Mouse (Mus musculus): ENCODE measurements around the gene Oprm1.
"Not testable (repeated sequence)": the region's sequence is repeated elsewhere in the genome, so short reads cannot be mapped to it uniquely, and the experiment has no call there.

Oprm1 gene

DNA sequence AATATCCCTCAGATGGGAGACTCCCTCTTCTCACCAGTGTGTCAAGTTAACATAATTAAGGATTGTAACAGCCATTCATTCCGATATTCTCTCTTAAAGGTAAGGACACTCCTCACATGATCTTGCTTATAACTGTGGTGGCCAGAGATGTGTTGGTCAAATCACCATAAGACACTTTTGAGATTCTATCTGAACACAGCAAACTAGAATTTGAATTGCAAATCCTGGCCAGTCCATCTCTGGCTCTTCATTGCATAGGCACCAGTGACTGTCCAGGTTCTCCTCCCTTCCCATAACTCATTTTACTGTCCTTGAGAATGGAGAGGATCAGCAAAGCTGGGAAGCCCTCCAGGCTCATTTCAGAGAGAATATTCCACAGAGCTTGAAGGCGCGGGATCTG, at the start of gene Oprm1:
Oprm1 (plus strand) TSS at position 301 of the 400 bp plus-strand sequence.
- DNase-seq (ENCODE audit: low spot score) = no peak

DNA sequence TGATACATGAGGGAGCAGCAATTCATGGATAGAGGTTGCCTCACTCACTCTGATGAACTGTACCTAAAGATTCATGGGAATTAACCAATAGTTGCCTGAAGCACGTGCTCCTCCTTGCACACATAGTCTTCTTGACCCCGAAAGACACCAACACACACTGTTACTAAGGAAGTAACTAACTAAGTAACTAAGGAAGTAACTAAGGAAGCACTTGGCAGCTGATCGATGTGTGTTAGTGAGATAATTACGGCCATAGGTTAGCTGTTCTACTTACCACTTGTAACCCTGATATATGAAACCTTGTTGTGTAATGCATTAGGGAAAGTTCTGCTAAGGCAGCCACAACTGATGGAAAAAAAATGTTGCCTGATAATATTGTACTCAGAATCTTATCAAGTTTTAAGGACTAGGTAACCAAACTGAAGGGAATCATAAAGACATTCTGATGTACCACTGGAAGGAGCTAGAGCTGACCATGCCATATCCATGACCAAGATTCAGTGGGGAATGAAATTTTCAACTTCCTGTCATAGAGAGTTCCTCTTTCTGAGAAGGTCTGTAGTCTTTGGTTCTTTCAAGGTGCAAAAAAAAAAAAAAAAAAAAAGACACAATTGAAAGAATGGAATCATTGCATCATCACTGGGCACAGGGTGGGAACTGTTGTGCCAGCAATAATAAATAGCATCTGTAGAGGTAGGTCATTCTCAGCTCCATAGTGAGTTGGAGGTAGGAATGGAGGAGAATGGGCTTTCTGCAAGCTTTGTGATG, 40.9 kb upstream of the Oprm1 start:
- no peak for DNase-seq (ENCODE audit: low spot score)

DNA sequence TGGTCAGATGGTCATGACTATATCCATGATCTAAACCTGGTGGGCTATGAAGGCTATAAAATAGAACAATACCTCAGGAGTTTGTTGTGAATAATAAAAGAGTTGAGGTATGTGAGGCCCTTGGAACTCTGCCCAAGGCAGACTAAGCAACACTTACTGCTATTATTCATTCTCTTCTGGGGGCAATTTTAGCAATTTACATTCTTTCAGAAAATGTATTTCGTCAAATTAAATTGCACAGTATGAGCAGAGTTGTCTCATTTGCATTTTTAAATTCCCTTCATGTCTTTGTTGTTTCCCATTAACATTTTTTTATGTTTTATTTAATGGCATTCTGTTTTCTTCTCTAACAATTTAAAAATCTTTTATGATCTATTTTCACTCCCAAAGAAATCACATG, 34.5 kb upstream of the Oprm1 start:
- DNase-seq (ENCODE audit: low spot score) = no peak

DNA sequence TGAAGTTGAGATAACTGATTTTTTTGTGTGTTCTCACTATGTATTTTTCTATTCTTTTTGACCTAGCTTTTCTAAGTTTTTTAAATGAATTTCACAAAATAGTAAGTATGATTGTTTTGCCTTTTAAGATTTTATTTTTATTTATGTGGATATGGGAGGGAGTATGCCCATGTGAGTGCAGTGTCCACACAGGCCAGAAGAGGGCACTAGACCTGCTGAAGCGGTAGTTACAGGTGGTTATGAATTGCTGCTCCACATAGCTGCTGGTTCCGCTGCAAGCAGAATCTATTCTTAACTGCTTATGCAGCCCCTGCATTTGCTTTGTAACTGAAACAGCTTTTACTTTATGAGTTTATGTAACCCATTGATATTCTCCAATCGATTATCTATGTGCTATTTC, 29.8 kb upstream of the Oprm1 start:
- no peak for DNase-seq (ENCODE audit: low spot score)

DNA sequence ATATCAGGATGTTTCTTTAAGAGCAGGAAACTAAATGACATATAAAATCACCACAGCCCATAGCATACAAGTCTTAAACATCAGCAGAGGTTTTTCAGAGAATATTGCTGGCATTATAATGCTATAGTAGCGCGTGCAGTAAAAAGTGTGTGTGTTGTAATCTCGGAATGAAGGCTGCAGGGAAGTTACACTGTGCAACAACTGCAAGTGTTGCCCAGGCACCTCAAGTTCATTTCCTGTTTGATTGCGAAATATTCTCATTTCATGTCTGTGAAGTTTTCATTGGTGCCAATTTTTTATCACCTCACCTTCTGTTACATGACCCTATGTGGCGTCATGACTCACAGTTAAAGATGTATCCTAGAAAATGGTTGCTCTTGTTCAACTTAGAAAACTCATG, 4.9 kb upstream of the Oprm1 start:
- no peak for DNase-seq (ENCODE audit: low spot score)

DNA sequence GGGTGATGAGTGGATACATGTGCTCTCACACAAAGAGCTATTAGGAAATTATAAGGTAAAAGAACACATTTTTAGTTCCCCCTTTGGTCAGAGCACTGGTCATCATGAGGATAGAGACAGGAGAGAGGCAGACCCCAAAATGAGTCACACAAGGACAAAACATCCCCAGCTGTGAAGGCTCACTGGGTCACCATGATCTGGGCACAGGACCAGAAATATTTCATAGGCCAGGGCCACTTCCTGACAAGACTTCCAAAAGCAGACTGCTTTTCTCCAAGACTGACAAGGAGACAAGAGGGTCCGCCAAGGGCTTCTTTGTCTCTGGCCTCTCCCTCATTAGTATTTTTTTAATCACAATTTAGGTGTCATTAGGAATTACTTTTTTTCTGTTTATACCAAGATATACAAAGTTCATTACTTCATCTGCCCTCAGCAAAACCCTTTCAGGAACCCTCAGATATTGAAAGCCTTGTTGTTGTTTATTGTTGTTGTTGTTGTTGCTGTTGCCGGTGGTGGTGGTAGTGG, 3.0 kb downstream of the Oprm1 start, which contains the start of gene Gm10945:
Gm10945 (minus strand) TSS at position 475 of the 525 bp plus-strand sequence.
- no peak for DNase-seq (ENCODE audit: low spot score)

DNA sequence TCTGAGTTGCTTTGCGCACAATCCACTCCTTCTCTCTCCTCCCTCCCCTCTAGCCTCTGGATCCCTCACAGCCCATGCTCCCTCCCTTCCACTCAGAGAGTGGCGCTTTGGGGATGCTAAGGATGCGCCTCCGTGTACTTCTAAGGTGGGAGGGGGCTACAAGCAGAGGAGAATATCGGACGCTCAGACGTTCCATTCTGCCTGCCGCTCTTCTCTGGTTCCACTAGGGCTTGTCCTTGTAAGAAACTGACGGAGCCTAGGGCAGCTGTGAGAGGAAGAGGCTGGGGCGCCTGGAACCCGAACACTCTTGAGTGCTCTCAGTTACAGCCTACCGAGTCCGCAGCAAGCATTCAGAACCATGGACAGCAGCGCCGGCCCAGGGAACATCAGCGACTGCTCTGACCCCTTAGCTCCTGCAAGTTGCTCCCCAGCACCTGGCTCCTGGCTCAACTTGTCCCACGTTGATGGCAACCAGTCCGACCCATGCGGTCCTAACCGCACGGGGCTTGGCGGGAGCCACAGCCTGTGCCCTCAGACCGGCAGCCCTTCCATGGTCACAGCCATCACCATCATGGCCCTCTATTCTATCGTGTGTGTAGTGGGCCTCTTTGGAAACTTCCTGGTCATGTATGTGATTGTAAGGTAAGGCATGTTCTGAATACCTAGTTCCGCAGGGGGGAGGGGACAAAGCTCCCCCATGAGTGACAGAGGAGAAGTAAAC, 30.4 kb downstream of the Oprm1 start:
- DNase-seq (ENCODE audit: low spot score) = peak; percentile 86

DNA sequence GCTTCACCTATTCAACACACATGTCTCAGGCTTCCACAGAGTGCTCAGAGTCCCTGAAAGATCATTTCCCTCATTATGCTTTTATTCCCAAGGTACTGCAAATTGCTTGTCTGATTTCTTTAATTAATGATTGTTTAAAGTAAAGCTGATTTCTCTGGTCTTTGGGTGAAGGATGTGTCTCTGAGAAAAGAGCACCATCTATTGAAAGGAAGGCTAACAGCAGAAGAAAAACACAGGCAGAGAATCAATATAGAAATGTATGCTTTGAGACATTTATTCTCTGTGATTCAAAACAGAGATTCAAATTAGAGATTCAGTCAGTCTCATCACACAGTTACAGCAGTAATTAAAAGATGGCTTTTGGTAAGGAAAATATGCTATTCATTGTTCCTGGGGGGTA, 31.9 kb downstream of the Oprm1 start:
- DNase-seq (ENCODE audit: low spot score) = no peak

DNA sequence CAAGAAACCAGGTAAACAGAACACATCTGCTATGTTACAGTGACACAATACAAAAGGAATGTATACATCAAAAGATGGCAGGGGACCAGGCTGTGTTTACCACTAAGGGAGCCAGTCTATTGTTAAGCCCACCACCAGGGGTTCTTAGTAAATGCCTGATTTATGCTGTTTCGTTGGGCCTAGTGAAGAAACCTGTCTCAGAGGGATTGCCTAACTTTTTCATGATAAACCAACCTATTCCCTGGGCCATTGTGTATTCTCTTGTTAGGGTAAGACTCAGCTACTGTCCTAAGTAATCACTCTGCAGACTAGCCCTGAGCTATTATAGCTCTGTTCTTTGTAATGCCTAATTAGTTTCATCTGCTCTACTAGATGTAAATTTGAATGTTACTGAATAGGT, 62.3 kb downstream of the Oprm1 start:
- DNase-seq (ENCODE audit: low spot score) = no peak

DNA sequence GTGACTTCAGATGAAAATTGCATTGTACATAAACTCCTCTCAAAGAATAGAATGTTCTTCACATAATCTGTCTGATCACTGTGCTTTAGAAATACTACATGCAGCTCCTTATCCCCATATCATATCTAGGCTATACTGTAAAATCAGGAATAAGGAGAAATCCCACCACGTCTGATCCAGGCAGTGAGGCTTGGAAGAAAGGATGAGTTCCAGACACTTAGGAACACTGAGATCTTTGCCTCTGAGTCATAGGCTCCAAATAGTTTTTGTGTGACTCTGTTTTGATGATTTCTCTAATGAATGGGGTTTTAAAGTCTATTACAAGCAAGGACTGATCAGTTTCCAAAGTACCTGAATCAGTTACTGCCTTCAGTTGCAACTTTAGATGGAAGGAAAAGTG, 83.9 kb downstream of the Oprm1 start:
- DNase-seq (ENCODE audit: low spot score) = no peak

DNA sequence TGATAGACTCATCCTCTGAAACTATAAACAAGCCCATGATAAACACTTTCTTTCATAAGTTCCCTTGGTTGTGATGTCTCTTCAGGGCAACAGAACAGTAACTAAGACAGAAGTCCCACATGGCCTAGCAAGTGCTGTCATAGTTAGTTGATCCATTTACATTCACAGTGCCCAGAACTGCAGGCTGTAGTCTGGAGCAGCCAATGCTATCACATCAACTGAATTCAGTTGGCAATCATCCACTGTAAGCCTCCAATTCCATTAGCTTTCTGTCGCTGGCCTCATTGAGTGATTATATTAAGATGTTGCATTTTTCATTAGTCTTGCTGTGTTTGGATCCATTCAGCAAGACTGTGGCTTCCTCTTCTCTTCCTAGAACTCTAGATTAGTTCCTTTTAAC, 88.0 kb downstream of the Oprm1 start:
- DNase-seq (ENCODE audit: low spot score) = no peak

DNA sequence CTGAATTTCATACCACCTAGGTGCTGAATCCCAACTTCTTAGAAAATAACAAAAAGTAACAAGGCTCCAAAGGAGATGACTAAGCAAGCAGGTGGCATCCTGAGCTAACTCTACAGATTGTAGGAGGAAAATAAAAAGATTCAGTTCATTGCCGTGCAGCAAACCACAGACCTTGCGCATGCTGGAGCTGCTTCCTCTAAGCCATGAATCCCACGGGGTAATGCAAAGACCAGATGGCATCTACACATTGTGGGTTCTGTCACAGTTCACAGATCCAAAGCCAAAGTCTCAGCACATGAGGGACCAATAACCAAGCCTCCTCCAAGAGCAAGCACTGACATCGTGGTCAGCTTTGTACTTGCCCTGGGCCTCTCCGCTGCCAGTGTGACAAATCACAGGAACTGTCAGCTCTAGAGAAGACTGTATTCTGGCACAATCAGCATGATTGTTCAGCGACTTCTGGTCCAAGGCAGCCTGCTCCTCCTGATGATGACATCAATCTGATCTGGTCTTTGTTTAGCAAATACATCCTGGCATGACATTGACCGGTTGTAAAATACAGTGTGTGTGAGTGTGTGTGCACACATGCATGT, 90.0 kb downstream of the Oprm1 start:
- DNase-seq (ENCODE audit: low spot score) = peak; percentile 11

DNA sequence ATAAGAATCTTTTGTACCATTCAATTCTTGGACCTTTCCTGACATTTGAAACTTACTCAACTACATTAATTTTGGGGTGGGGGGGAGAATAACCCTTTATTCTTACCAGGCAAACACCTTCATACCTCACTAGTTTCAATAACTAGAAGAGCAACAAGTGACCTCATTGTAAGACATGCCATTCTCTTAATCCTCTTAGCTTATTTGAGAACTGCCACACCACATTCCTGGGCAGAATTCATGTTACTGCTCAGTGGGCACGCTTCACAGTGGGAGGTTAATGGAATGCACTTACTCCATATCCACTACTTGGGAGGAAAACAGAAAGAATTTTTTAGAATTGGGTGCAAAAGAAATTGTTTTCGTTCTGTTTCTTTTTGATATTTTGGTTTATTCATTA, 90.5 kb downstream of the Oprm1 start:
- DNase-seq (ENCODE audit: low spot score) = peak; percentile 32

DNA sequence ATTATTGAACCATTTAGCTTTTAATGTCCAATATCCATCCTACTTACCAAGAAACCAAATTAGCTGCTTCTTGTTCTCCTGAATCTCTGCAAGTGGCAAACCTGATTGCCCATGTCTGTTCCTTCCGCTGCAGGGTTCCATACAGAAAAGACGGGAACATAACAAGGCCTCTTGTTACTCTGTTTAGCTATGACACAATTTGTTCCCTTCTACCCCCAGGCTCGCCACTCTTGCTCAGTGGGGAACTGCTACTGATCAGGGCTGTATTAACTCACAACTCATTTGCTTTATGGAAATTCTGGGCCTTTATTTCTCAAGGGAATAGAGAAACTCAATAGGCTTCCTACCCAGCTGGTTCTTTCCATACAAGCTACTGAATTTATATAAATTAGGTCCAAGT, 97.5 kb downstream of the Oprm1 start:
- DNase-seq (ENCODE audit: low spot score) = no peak

DNA sequence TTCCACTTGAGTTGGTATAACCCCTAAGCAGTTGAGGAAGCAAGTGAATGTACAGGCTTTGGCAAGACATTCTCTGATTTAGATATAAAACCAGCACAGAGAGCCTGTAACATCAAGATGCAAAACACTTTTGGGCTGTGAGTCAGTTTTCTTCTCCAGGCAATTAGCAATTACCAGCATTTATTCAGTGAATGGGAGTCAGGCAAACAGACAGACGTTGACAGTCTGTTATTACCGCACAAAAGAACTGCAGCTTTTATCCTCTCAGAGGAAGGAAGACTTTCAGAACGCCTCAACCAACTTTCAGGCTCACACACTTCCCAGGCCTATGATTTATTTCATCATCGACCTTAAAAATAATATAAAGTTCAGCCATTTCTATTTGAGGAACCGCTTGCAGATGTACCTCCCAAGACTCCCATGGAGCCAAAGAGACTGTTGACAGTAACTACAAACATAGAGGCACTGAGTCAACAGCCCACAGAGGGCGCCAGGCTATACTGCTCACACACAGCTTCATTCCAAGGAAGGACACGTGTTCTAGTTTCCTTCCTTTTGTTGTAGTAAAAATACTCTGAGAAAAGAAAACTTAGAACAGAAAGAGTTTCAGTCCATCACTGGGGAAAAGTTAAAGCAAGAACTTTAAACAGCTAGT, 113.2 kb downstream of the Oprm1 start:
- no peak for DNase-seq (ENCODE audit: low spot score)

DNA sequence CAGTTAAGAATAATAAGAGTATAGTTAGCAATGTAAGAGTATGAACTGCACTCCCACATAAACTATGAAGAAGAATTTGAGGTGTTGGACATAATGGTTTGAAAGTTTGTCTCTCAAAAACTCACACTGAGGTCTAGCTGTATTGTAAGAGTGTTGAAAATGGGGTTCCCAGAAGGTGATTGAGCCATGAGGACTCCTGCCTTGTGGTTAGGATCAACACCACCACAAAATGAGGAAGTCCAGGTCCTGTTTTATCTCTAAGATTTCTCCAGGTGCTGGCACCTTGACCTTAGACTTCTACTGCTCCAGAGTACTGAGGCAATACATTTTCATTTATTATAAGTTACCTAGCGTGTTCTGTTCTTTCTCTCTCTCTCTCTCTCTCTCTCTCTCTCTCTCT, 115.6 kb downstream of the Oprm1 start:
- no peak for DNase-seq (ENCODE audit: low spot score)

DNA sequence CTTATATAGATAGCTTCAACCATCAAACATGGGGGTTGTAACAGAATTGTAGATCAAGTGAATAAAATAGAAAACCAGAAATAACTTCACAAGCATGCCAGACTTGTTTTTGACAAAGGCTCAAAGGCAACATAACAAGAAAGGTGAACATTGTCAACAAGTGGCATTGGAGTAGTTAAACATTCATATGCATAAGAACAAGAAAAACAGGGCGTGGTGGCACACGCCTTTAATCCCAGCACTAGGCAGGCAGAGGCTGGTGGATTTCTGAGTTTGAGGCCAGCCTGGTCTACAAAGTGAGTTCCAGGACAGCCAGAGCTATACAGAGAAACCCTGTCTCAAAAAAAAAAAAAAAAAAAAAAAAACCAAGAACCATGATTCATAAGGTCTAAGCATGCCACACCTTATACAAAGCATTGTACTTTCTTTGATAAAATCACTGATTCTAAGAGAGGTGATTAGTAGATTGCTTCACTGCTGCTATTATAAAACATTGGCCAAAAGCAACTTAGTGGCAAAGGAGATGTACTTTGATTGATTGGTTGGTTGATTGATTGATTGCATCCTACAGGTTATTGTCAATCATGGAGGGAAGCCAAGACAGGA, 120.1 kb downstream of the Oprm1 start:
- DNase-seq (ENCODE audit: low spot score) = no peak

DNA sequence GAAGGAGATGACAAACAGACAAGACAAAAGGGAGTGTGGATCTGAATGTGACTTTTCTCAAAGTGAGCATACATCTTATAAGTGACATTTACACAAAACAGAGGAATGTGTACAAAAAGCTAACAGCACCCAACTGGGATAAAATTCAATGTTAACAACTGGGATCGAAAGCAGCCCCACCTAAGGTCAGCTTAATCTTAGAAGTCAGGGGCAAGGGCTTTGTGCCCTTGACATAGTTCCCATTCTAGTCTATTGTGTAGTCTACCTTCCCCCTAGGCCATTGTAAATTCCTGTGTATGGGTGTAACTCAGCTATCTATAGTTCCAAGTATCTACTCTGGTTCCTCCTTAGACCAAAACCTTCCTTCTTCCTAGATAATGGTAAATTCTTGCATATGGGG, 123.7 kb downstream of the Oprm1 start:
- DNase-seq (ENCODE audit: low spot score) = not testable (repeated sequence)

DNA sequence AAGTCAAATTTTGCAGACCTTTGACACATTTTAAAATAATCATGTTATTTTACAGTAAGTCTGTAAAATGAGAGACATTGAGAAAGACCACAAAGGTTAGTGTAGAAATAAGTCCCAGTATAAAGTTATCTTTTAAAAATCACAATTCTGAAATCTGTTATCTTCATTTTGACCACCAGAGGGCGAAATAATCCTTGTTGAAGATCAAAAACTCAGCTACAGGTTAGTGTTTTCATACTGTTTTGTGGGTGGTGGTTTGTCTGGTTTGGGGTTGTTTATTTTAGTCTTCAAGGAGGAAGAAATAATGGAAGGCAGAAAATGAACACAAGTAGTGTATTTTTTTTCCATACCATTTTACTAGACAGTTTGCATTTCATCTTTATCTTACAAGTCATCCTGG, 127.2 kb downstream of the Oprm1 start:
- peak; percentile 22 for DNase-seq (ENCODE audit: low spot score)

DNA sequence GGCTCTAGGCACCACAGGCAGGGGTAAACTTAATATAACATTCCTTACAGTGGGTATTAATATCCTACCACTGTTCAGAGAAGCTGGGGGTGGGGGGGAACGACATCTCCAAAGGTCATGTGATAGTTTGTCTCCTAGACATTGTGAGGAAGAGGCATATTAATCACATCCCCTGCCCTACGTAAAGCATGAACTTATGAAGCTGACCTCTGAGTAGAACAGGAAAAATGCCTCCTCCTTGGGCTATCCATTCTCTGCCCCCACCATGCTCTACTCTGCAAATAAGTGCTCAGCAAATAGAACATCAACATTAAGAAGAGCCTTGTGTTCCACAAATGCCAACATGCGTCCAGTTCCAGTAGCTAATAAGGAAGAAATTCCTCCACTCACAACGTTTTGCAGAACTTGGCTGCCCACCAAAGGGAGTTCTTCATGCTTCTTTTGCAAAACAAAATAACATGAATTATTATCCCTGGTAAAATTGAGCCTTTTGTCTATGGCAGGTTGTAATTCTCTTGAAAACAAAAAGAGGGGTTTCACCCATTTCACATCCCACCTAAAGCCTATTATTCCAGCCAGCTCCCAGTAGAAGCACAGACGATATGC, 131.4 kb downstream of the Oprm1 start:
- DNase-seq (ENCODE audit: low spot score) = no peak

DNA sequence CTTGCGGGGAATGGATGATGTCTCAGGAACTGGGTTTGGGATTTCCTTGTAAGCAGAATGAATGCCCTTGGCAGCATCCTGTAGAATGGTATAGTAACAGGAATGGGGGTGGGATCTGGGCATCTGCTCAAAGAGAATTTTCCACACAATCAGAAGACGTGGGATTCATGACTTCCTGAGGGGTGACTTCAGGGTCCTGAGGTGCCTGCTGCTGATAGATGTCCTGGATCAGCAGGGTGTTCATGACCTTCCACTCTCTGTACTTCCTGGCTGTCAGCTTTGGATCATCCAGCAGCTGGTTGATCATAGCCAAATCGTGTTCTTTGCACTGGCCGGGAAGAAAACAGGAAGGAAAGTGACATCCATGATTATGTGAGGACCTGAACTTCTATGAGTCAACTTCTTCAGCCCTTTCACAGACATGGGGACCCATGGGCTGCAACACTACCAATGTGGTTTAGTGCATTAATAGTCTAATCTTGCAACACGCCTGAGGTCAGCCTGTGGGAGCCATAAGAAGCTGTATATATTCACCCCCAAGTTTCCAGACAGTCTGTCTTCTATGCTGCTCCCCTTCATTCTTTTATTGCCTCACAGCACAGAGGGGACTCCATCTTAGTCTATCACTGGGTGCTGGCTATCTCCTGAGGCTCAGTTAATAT, 132.2 kb downstream of the Oprm1 start:
- DNase-seq (ENCODE audit: low spot score) = no peak
